In genomic region chr13:78171320-78171719, GRCm38 (mm10) we compare ENCODE assay signal across 8 mouse cellular contexts. TPM values are rescaled to one million over a fixed set of nuclear protein-coding genes. Genes with fewer than 3 reads are reported as not detected.
DNase-seq lines count a peak whose midpoint lies in the region; ATAC-seq lines count a peak whose summit lies in the region.

No protein-coding gene starts in this region.

- no peak overlapping the region for H3K4me3 ChIP-seq in heart, embryonic 11.5 days (ENCODE audit: low read depth, low read length)
- H3K4me3 ChIP-seq in embryonic facial prominence, embryonic 10.5 days, result peak overlapping the region; percentile 39
- H3K4me3 ChIP-seq in hindbrain, embryonic 16.5 days (ENCODE audit: low read length), result peak overlapping the region; percentile 23

- DNase-seq in heart, postnatal 25 days (ENCODE audit: low spot score), result no peak
- DNase-seq in ES-CJ7 (ENCODE audit: low read depth, low spot score), result peak; percentile 54
- DNase-seq in embryonic facial prominence, embryonic 10.5 days (ENCODE audit: low spot score), result peak; percentile 71
- peak; percentile 67 for DNase-seq in retina, postnatal 1 day
- DNase-seq in right cerebral cortex, postnatal 25 days, result no peak
- DNase-seq in right cerebral cortex, postnatal 10 days (ENCODE audit: low spot score in 2 of 2), result no peak

- no peaks in the 10 kb centered on the region for H3K4me1 ChIP-seq in heart, embryonic 11.5 days (ENCODE audit: control insufficient read depth, insufficient read depth, low read length)
- peaks cover 21% of the 10 kb centered on the region for H3K4me1 ChIP-seq in embryonic facial prominence, embryonic 10.5 days
- H3K4me1 ChIP-seq in hindbrain, embryonic 16.5 days (ENCODE audit: control insufficient read depth, insufficient read depth, low read depth, low read length), result no peaks in the 10 kb centered on the region

- no peak overlapping the region for H3K9ac ChIP-seq in heart, embryonic 11.5 days (ENCODE audit: low read depth, low read length)
- H3K9ac ChIP-seq in hindbrain, embryonic 16.5 days (ENCODE audit: low read depth, low read length), result no peak overlapping the region; the same call in 1 of the 2 replicates

- H3K4me2 ChIP-seq in heart, embryonic 11.5 days, result peak overlapping the region; percentile 23
- H3K4me2 ChIP-seq in hindbrain, embryonic 16.5 days (ENCODE audit: low read length), result peak overlapping the region; percentile 46

- H3K27me3 ChIP-seq in heart, embryonic 11.5 days (ENCODE audit: control insufficient read depth, insufficient read depth, low read length), result peaks cover 60% of the 10 kb centered on the region
- peaks cover 100% of the 10 kb centered on the region for H3K27me3 ChIP-seq in embryonic facial prominence, embryonic 10.5 days (replicated peaks; ENCODE audit: low read depth, poor library complexity, severe bottlenecking)
- H3K27me3 ChIP-seq in hindbrain, embryonic 16.5 days (replicated peaks; ENCODE audit: control insufficient read depth, insufficient read depth, low read length), result peaks cover 12% of the 10 kb centered on the region

- no peaks in the 10 kb centered on the region for H3K36me3 ChIP-seq in heart, embryonic 11.5 days (ENCODE audit: control insufficient read depth, insufficient read depth, low read length)
- H3K36me3 ChIP-seq in embryonic facial prominence, embryonic 10.5 days (replicated peaks), result no peaks in the 10 kb centered on the region
- H3K36me3 ChIP-seq in hindbrain, embryonic 16.5 days (ENCODE audit: control insufficient read depth, insufficient read depth, low read length), result no peaks in the 10 kb centered on the region

- no peak overlapping the region for H3K27ac ChIP-seq in heart, embryonic 11.5 days (ENCODE audit: low read depth, low read length)
- H3K27ac ChIP-seq in embryonic facial prominence, embryonic 10.5 days (replicated peaks), result no peak overlapping the region
- H3K27ac ChIP-seq in hindbrain, embryonic 16.5 days (ENCODE audit: low read depth, low read length), result 0 out of 2 replicates have a peak overlapping the region, but pooled peaks have one; percentile 12

- ATAC-seq in heart, embryonic 11.5 days (replicated peaks; ENCODE audit: insufficient number of reproducible peaks, low FRiP score, low TSS enrichment), result no peak
- 0 out of 2 replicates have a peak, but pooled peaks have one; percentile 35 for ATAC-seq in hindbrain, embryonic 16.5 days

- 2% methylated on average over 15 of the region's 15 CpGs for WGBS in heart, embryonic 11.5 days (ENCODE audit: insufficient replicate concordance)
- WGBS in embryonic facial prominence, embryonic 10.5 days, result under 1% methylated on average over 15 of the region's 15 CpGs
- WGBS in hindbrain, embryonic 16.5 days, result 12% methylated on average over 15 of the region's 15 CpGs

- intact Hi-C loops in heart, postnatal 25 days (cut with DNase I), result no loop called here

- no peaks in the 10 kb centered on the region for H3K9me3 ChIP-seq in heart, embryonic 11.5 days (replicated peaks; ENCODE audit: control insufficient read depth, low read length)
- H3K9me3 ChIP-seq in embryonic facial prominence, embryonic 10.5 days, result no peaks in the 10 kb centered on the region
- no peaks in the 10 kb centered on the region for H3K9me3 ChIP-seq in hindbrain, embryonic 16.5 days (ENCODE audit: control insufficient read depth, low read length)

RNA-seq across cellular contexts. Expression of gene Nr2f1, which starts 28.2 kb away (rescaled TPM):
- 10.2 and 10.9 TPM in 2 replicates for polyA plus RNA-seq in heart, embryonic 11.5 days (2014; fragmentation: Nextera tagmentation; extraction: Ambion mirVana)
- 1 to 10 TPM; 2.3 to 2.9 TPM for total RNA-seq in heart, postnatal 25 days (2021)
- 54.4 and 58.6 TPM in 2 replicates for polyA plus RNA-seq in embryonic facial prominence, embryonic 10.5 days (2016; fragmentation: Nextera tagmentation; extraction: Ambion mirVana)
- polyA plus RNA-seq in hindbrain, embryonic 16.5 days (2015; fragmentation: Nextera tagmentation; extraction: Ambion mirVana), result 42.9 and 44.3 TPM in 2 replicates

Comparison
In these comparisons a context has a peak if more than half of its experiments do, and no peak if none do; other contexts are left out.
1. DNase-seq: peak in ES-CJ7 (single experiment), embryonic facial prominence, embryonic 10.5 days (single experiment) and retina, postnatal 1 day (single experiment); none in heart, postnatal 25 days (single experiment), right cerebral cortex, postnatal 25 days (single experiment) and right cerebral cortex, postnatal 10 days (0 of 2).